Mouse (Mus musculus) liver, embryonic 14.5 days (tissue): Measurements from ENCODE around the gene Adi1. TPM values are rescaled to one million over a fixed set of nuclear protein-coding genes. Genes with fewer than 3 reads are reported as not detected.
A peak's percentile ranks its signal among the peaks of the same experiment; 100 is the strongest.

Experiments
- ATAC-seq: fragments of 200-750 bp; cut with Nextera tagmentation; 2 replicates; pipeline ENCODE4 v1.8.0; 2017; ENCODE audit warnings: moderate number of reproducible peaks, mild to moderate bottlenecking, moderate library complexity; ENCODE audit not compliant: insufficient read depth
- DNase-seq, 3 experiments: peaks; one replicate each; pipeline ENCODE4 v3.0.0-alpha.2; 2012 to 2013; ENCODE audit warnings: low read depth in 3 of 3, low spot score in 3 of 3
- H3K27ac ChIP-seq: fragments of 300-500 bp; sonication (generic); 2 replicates; pipeline ENCODE4 v1.5.1; 2014; ENCODE audit warnings: moderate library complexity, mild to moderate bottlenecking, control low read depth, inconsistent platforms
- H3K27me3 ChIP-seq: fragments of 300-500 bp; sonication (generic); 2 replicates; pipeline ENCODE4 v1.6.1; 2014; ENCODE audit warnings: mild to moderate bottlenecking, low read length, moderate library complexity; ENCODE audit not compliant: control insufficient read depth, insufficient read depth
- H3K36me3 ChIP-seq: fragments of 300-500 bp; sonication (generic); replicated peaks from 2 replicates; pipeline ENCODE4 v1.6.1; 2014; ENCODE audit warnings: low read depth; ENCODE audit not compliant: control insufficient read depth, insufficient read depth
- H3K4me1 ChIP-seq, 2 experiments: fragments of 200-500 bp in 1 of 2; fragments of 300-500 bp in 1 of 2; sonication (generic) in 1 of 2; replicated peaks; 2 replicates each; pipeline ENCODE4 v1.6.1; 2012 to 2014; ENCODE audit warnings: antibody characterized with exemption in 1 of 2, inconsistent platforms in 1 of 2, low read length in 1 of 2; ENCODE audit not compliant: control insufficient read depth in 2 of 2, insufficient read depth in 2 of 2
- H3K4me2 ChIP-seq: fragments of 300-500 bp; sonication (generic); 2 replicates; pipeline ENCODE4 v1.6.1; 2014; ENCODE audit warnings: low read depth, mild to moderate bottlenecking, control low read depth, moderate library complexity
- H3K4me3 ChIP-seq, 2 experiments: fragments of 200-500 bp in 1 of 2; fragments of 300-500 bp in 1 of 2; sonication (generic) in 1 of 2; 2 replicates each; pipeline ENCODE4 v1.5.1; 2012 to 2014; ENCODE audit warnings: low read depth in 2 of 2, low read length in 2 of 2, mild to moderate bottlenecking in 2 of 2, control low read depth in 1 of 2, inconsistent platforms in 1 of 2, moderate library complexity in 1 of 2; ENCODE audit not compliant: insufficient read depth in 1 of 2
- H3K9ac ChIP-seq: fragments of 300-500 bp; sonication (generic); replicated peaks from 2 replicates; pipeline ENCODE4 v1.6.1; 2014; ENCODE audit warnings: mild to moderate bottlenecking, control low read depth, moderate library complexity
- H3K9me3 ChIP-seq: fragments of 300-500 bp; sonication (generic); 2 replicates; pipeline ENCODE4 v1.6.1; 2016; ENCODE audit warnings: low read length, mixed read lengths; ENCODE audit not compliant: control insufficient read depth
- CTCF ChIP-seq: IDR thresholded peaks from 2 replicates; pipeline ENCODE4 v1.5.1; 2016; ENCODE audit warnings: antibody characterized with exemption, low read depth, control low read depth
- EP300 ChIP-seq: IDR thresholded peaks from 2 replicates; pipeline ENCODE4 v1.6.1; 2016; ENCODE audit warnings: antibody characterized with exemption, low read depth
- WGBS: fragments of 180-500 bp; shearing (Covaris S2); extraction: QIAGEN DNeasy Blood & Tissue Kit; methylation state at CpG from one replicate; pipeline ENCODE4 v1.1.7; 2014; ENCODE audit not compliant: insufficient replicate concordance; 5-methylcytosine and 5-hydroxymethylcytosine counted together
- polyA plus RNA-seq, 2 experiments: library from polyadenylated mRNA; depleted of rRNA in 1 of 2; stranded (reverse) in 1 of 2; unstranded in 1 of 2; fragments of >200 nt; fragmentation: Nextera tagmentation in 1 of 2; extraction: Ambion mirVana in 1 of 2; gene quantifications; 2 replicates each; pipeline versions ENCODE4 v1.2.1 to v1.2.3; 2012 to 2014

Adi1 gene
- polyA plus RNA-seq, 2 experiments: 17.2 to 41.0 TPM

- 54% methylated on average over 3 of the region's 3 CpGs for WGBS
- no peaks in the 10 kb centered on the region for H3K27me3 ChIP-seq
- no peak overlapping the region for H3K4me2 ChIP-seq
- DNase-seq (no peak), ATAC-seq (no peak)
- no peak overlapping the region for H3K27ac ChIP-seq
- H3K9ac ChIP-seq: no peak overlapping the region
- no peak overlapping the region for H3K4me3 ChIP-seq
- H3K4me1 ChIP-seq: no peaks in the 10 kb centered on the region; a peak in 1 of 4 replicates
- peaks cover 15% of the 10 kb centered on the region for H3K36me3 ChIP-seq
- TF ChIP-seq CTCF (no peak), EP300 (no peak)
- H3K9me3 ChIP-seq: no peaks in the 10 kb centered on the region
Observed at GRCm38 (mm10) chr12:28693738-28694137, 18.7 kb downstream of the Adi1 start.

- no peak for DNase-seq
- Histone ChIP-seq H3K4me3 (no peak overlapping the region), H3K27me3 (no peaks in the 10 kb centered on the region), H3K36me3 (peaks cover 15% of the 10 kb centered on the region), H3K4me2 (no peak overlapping the region), H3K4me1 (no peaks in the 10 kb centered on the region; a peak in 1 of 4 replicates), H3K27ac (no peak overlapping the region), H3K9ac (no peak overlapping the region), H3K9me3 (no peaks in the 10 kb centered on the region)
- no peak for ATAC-seq
- 76% methylated on average over 2 of the region's 2 CpGs for WGBS
- TF ChIP-seq CTCF (no peak), EP300 (no peak)
Observed at GRCm38 (mm10) chr12:28694231-28694630, 19.2 kb downstream of the Adi1 start.

DNA sequence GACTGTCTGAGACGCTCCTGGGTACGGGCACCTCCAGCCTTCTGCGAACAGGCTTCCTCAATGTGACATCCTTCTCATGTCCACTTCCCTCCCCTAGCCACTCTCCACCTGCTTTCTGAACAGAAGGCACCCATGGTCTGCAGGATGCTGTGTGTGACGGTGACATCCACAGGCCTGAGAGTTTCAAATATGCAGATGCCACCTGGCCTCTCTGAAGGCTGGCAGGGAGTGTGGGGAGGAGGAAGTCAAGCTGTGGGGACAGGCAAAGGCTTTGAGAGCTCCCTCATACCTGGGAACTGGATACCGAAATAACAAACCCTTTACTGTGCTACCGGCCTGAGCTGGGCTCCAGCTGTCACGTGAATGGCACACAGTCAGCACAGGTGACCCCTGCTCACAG, 19.7 kb downstream of the Adi1 start:
- Histone ChIP-seq H3K27me3 (no peaks in the 10 kb centered on the region), H3K4me2 (no peak overlapping the region), H3K9ac (no peak overlapping the region), H3K9me3 (no peaks in the 10 kb centered on the region), H3K4me1 (no peaks in the 10 kb centered on the region; a peak in 1 of 4 replicates), H3K27ac (no peak overlapping the region), H3K36me3 (peaks cover 10% of the 10 kb centered on the region), H3K4me3 (no peak overlapping the region)
- WGBS: 78% methylated on average over 7 of the region's 7 CpGs
- TF ChIP-seq EP300 (no peak), CTCF (no peak)
- ATAC-seq (no peak), DNase-seq (no peak)

GRCm38 (mm10) chr12:28697821-28698595, 23.0 kb downstream of the Adi1 start:
- DNase-seq: no peak
- H3K4me3 ChIP-seq: no peak overlapping the region
- no peak overlapping the region for H3K4me2 ChIP-seq
- WGBS: 80% methylated on average over 14 of the region's 14 CpGs
- no peaks in the 10 kb centered on the region for H3K9me3 ChIP-seq
- no peak for TF ChIP-seq EP300
- no peak overlapping the region for H3K9ac ChIP-seq
- no peaks in the 10 kb centered on the region; the same call in 1 of the 2 replicates for H3K36me3 ChIP-seq
- no peak overlapping the region for H3K27ac ChIP-seq
- H3K27me3 ChIP-seq: no peaks in the 10 kb centered on the region
- peak; percentile 19; the same call in 1 of the 2 replicates for ATAC-seq
- H3K4me1 ChIP-seq: no peaks in the 10 kb centered on the region; a peak in 1 of 4 replicates

- Histone ChIP-seq H3K27me3 (no peaks in the 10 kb centered on the region), H3K9me3 (no peaks in the 10 kb centered on the region), H3K4me2 (no peak overlapping the region), H3K27ac (no peak overlapping the region), H3K4me3 (no peak overlapping the region), H3K9ac (no peak overlapping the region), H3K36me3 (no peaks in the 10 kb centered on the region; the same call in 1 of the 2 replicates), H3K4me1 (no peaks in the 10 kb centered on the region; a peak in 1 of 4 replicates)
- ATAC-seq: peak; percentile 34; the same call in 1 of the 2 replicates
- DNase-seq: no peak
- 68% methylated on average over 5 of the region's 5 CpGs for WGBS
- TF ChIP-seq CTCF: no peak
- TF ChIP-seq EP300: no peak
Observed at GRCm38 (mm10) chr12:28699086-28699485, 24.1 kb downstream of the Adi1 start.
